Mouse (Mus musculus) liver, postnatal 0 days (tissue): ENCODE results near the gene Tomm20. TPM values are rescaled to one million over a fixed set of nuclear protein-coding genes. Genes with fewer than 3 reads are reported as not detected.

Source experiments
- ATAC-seq: fragments of 200-750 bp; cut with Nextera tagmentation; 2 replicates; pipeline ENCODE4 v1.8.0; 2017; ENCODE audit warnings: mild to moderate bottlenecking, moderate library complexity
- DNase-seq: peaks from one replicate; pipeline ENCODE4 v3.0.0-alpha.2; 2016
- H3K27ac ChIP-seq: fragments of 300-500 bp; sonication (generic); 2 replicates; pipeline ENCODE4 v1.5.1; 2014; ENCODE audit warnings: antibody characterized with exemption, moderate library complexity, mild to moderate bottlenecking, low read depth
- H3K27me3 ChIP-seq: fragments of 300-500 bp; sonication (generic); 2 replicates; pipeline ENCODE4 v1.6.1; 2014; ENCODE audit warnings: low read length, control low read depth, mixed read lengths; ENCODE audit not compliant: insufficient read depth
- H3K36me3 ChIP-seq: fragments of 300-500 bp; sonication (generic); replicated peaks from 2 replicates; pipeline ENCODE4 v1.6.1; 2014; ENCODE audit warnings: mild to moderate bottlenecking, control low read depth, low read length, moderate library complexity, mixed read lengths; ENCODE audit not compliant: insufficient read depth
- H3K4me1 ChIP-seq: fragments of 300-500 bp; sonication (generic); 2 replicates; pipeline ENCODE4 v1.6.1; 2014; ENCODE audit warnings: antibody characterized with exemption, mild to moderate bottlenecking, control low read depth; ENCODE audit not compliant: insufficient read depth
- H3K4me2 ChIP-seq: fragments of 300-500 bp; sonication (generic); 2 replicates; pipeline ENCODE4 v1.6.1; 2014; ENCODE audit warnings: low read depth, mild to moderate bottlenecking, low read length, moderate library complexity, mixed read lengths
- H3K4me3 ChIP-seq: fragments of 300-500 bp; sonication (generic); 2 replicates; pipeline ENCODE4 v1.5.1; 2014; ENCODE audit warnings: low read depth, low read length
- H3K9ac ChIP-seq: fragments of 300-500 bp; sonication (generic); replicated peaks from 2 replicates; pipeline ENCODE4 v1.6.1; 2014; ENCODE audit warnings: mild to moderate bottlenecking, moderate library complexity
- H3K9me3 ChIP-seq: fragments of 300-500 bp; sonication (generic); 2 replicates; pipeline ENCODE4 v1.6.1; 2016; ENCODE audit warnings: mild to moderate bottlenecking, control low read depth, low read length, mixed read lengths
- CTCF ChIP-seq: sonication (generic); IDR thresholded peaks from 2 replicates; pipeline ENCODE4 v1.5.1; 2016; ENCODE audit warnings: antibody characterized with exemption, low read depth
- EP300 ChIP-seq: IDR thresholded peaks from 2 replicates; pipeline ENCODE4 v1.6.1; 2016; ENCODE audit warnings: antibody characterized with exemption, low read depth, mild to moderate bottlenecking
- WGBS: fragments of 180-500 bp; shearing (Covaris S2); extraction: QIAGEN DNeasy Blood & Tissue Kit; methylation state at CpG from one replicate; pipeline ENCODE4 v1.1.7; 2014; ENCODE audit not compliant: insufficient replicate concordance; 5-methylcytosine and 5-hydroxymethylcytosine counted together
- polyA plus RNA-seq: library from polyadenylated mRNA; unstranded; fragments of >200 nt; fragmentation: Nextera tagmentation; extraction: Ambion mirVana; gene quantifications from 2 replicates; pipeline ENCODE4 v1.2.1, GENCODE M21; 2015

Tomm20 gene
- polyA plus RNA-seq, 1 experiment from 2014 or later, result 129 TPM

GRCm38 (mm10) chr8:126903224-126903895 is 42.3 kb downstream of the Tomm20 start:
- Histone ChIP-seq H3K9ac (no peak overlapping the region), H3K9me3 (no peaks in the 10 kb centered on the region), H3K4me2 (no peak overlapping the region), H3K4me3 (no peak overlapping the region), H3K4me1 (peaks cover 13% of the 10 kb centered on the region; the same call in 1 of the 2 replicates), H3K27me3 (no peaks in the 10 kb centered on the region), H3K36me3 (no peaks in the 10 kb centered on the region), H3K27ac (peak overlapping the region; percentile 66)
- no peak for TF ChIP-seq CTCF
- TF ChIP-seq EP300, result 0 out of 2 replicates have a peak, but pooled peaks have one; percentile 35
- peak; percentile 62 for ATAC-seq
- DNase-seq, result no peak
- WGBS, result 55% methylated on average over 9 of the region's 9 CpGs

- WGBS, result 17% methylated on average over 1 of the region's 1 CpGs
- TF ChIP-seq CTCF, result no peak
- TF ChIP-seq EP300, result no peak
- no peaks in the 10 kb centered on the region for H3K36me3 ChIP-seq
- H3K27ac ChIP-seq, result peak overlapping the region; percentile 56; the same call in 1 of the 2 replicates
- ATAC-seq (no peak), DNase-seq (no peak)
- H3K4me3 ChIP-seq, result no peak overlapping the region
- no peaks in the 10 kb centered on the region for H3K27me3 ChIP-seq
- H3K4me1 ChIP-seq, result peaks cover 11% of the 10 kb centered on the region; the same call in 1 of the 2 replicates
- H3K4me2 ChIP-seq, result no peak overlapping the region
- H3K9me3 ChIP-seq, result no peaks in the 10 kb centered on the region
- no peak overlapping the region for H3K9ac ChIP-seq
These were observed 44.0 kb downstream of the Tomm20 start for GRCm38 (mm10) chr8:126901612-126902011.

GRCm38 (mm10) chr8:126901049-126901448 is 44.6 kb downstream of the Tomm20 start:
- Histone ChIP-seq H3K27ac (no peak overlapping the region), H3K9ac (no peak overlapping the region), H3K36me3 (no peaks in the 10 kb centered on the region), H3K4me3 (no peak overlapping the region), H3K9me3 (no peaks in the 10 kb centered on the region), H3K4me2 (no peak overlapping the region), H3K4me1 (peaks cover 11% of the 10 kb centered on the region; the same call in 1 of the 2 replicates), H3K27me3 (no peaks in the 10 kb centered on the region)
- no peak for TF ChIP-seq CTCF
- no peak for TF ChIP-seq EP300
- WGBS, result 41% methylated on average over 2 of the region's 2 CpGs
- no peak for DNase-seq
- no peak for ATAC-seq

- Histone ChIP-seq H3K9ac (no peak overlapping the region), H3K4me1 (no peaks in the 10 kb centered on the region), H3K27ac (no peak overlapping the region), H3K4me3 (no peak overlapping the region), H3K9me3 (no peaks in the 10 kb centered on the region), H3K4me2 (no peak overlapping the region), H3K36me3 (no peaks in the 10 kb centered on the region), H3K27me3 (no peaks in the 10 kb centered on the region)
- DNase-seq, result no peak
- no peak for ATAC-seq
- TF ChIP-seq CTCF, result no peak
- TF ChIP-seq EP300, result no peak
- 50% methylated on average over 6 of the region's 6 CpGs for WGBS
These were observed 50.5 kb downstream of the Tomm20 start for GRCm38 (mm10) chr8:126895133-126895532.

GRCm38 (mm10) chr8:126887639-126888006 is 58.0 kb downstream of the Tomm20 start:
- no peak for DNase-seq
- Histone ChIP-seq H3K4me3 (no peak overlapping the region), H3K27ac (peak overlapping the region; percentile 71; the same call in 1 of the 2 replicates), H3K4me1 (peaks cover 13% of the 10 kb centered on the region), H3K9me3 (no peaks in the 10 kb centered on the region), H3K36me3 (no peaks in the 10 kb centered on the region), H3K9ac (no peak overlapping the region), H3K4me2 (no peak overlapping the region), H3K27me3 (no peaks in the 10 kb centered on the region)
- WGBS, result 85% methylated on average over 3 of the region's 3 CpGs
- ATAC-seq, result no peak
- TF ChIP-seq CTCF (no peak), EP300 (no peak)

- H3K36me3 ChIP-seq, result no peaks in the 10 kb centered on the region
- DNase-seq (no peak), ATAC-seq (no peak; the same call in 1 of the 2 replicates)
- H3K27ac ChIP-seq, result peak overlapping the region; percentile 71
- no peak overlapping the region for H3K4me2 ChIP-seq
- whole genome bisulfite sequencing, result 57% methylated on average over 8 of the region's 8 CpGs
- no peaks in the 10 kb centered on the region for H3K27me3 ChIP-seq
- TF ChIP-seq CTCF (no peak), EP300 (0 out of 2 replicates have a peak, but pooled peaks have one; percentile 35)
- H3K9me3 ChIP-seq, result no peaks in the 10 kb centered on the region
- peaks cover 13% of the 10 kb centered on the region for H3K4me1 ChIP-seq
- no peak overlapping the region for H3K4me3 ChIP-seq
- H3K9ac ChIP-seq, result peak overlapping the region; percentile 44
These were observed 58.7 kb downstream of the Tomm20 start for GRCm38 (mm10) chr8:126886741-126887638.
